Mouse (Mus musculus) liver, postnatal 0 days (tissue): ENCODE data around the gene Mlf2.

Source experiments
- CTCF ChIP-seq: sonication (generic); IDR thresholded peaks from 2 replicates; pipeline ENCODE4 v1.5.1; 2016; ENCODE audit warnings: antibody characterized with exemption, low read depth
- EP300 ChIP-seq: IDR thresholded peaks from 2 replicates; pipeline ENCODE4 v1.6.1; 2016; ENCODE audit warnings: antibody characterized with exemption, low read depth, mild to moderate bottlenecking

GRCm38 (mm10) chr6:124964638-124965037 is 33.5 kb downstream of the Mlf2 start:
- TF ChIP-seq CTCF (no peak), EP300 (no peak)
